9 mouse cellular contexts compared by ENCODE assay signal in genomic region chr4:150872139-150872651, GRCm38 (mm10). TPM values are rescaled to one million over a fixed set of nuclear protein-coding genes. Genes with fewer than 3 reads are reported as not detected.
A peak's percentile ranks its signal among the peaks of the same experiment; 100 is the strongest.
DNase-seq lines count a peak whose midpoint lies in the region; ATAC-seq and TF ChIP-seq lines count a peak whose summit lies in the region.
"Had no signal": no experiment of that assay in that cellular context is flagged by ENCODE, and none has a peak within 500 bp of the region (broad histone marks: within the 10 kb centered on the region; RNA-seq: fewer than 3 reads in every experiment).

No protein-coding gene starts in this region.

- no peak overlapping the region for H3K4me3 ChIP-seq in cerebellum, adult 2 months (replicated peaks; ENCODE audit: insufficient read depth, low read depth, low read length)
- H3K4me3 ChIP-seq in midbrain, postnatal 0 days (ENCODE audit: low read depth, low read length), result no peak overlapping the region
- H3K4me3 ChIP-seq in midbrain, embryonic 14.5 days (replicated peaks; ENCODE audit: low read depth, low read length), result no peak overlapping the region
- no peak overlapping the region for H3K4me3 ChIP-seq in heart, embryonic 12.5 days

- no peak overlapping the region for H3K4me2 ChIP-seq in midbrain, postnatal 0 days (ENCODE audit: low read depth, low read length, poor library complexity, severe bottlenecking)
- no peak overlapping the region for H3K4me2 ChIP-seq in midbrain, embryonic 14.5 days (ENCODE audit: low read length)
- H3K4me2 ChIP-seq in heart, embryonic 12.5 days, result peak overlapping the region; percentile 15; the same call in 1 of the 2 replicates

- H3K9me3 ChIP-seq in midbrain, postnatal 0 days (ENCODE audit: low read length), result no peaks in the 10 kb centered on the region
- H3K9me3 ChIP-seq in midbrain, embryonic 14.5 days (ENCODE audit: control insufficient read depth, low read length), result no peaks in the 10 kb centered on the region
- no peaks in the 10 kb centered on the region for H3K9me3 ChIP-seq in heart, embryonic 12.5 days (replicated peaks)

- peak overlapping the region; percentile 13; the same call in 1 of the 2 replicates for H3K27ac ChIP-seq in cerebellum, adult 2 months (ENCODE audit: insufficient read depth, low read length)
- peak overlapping the region; percentile 4 for H3K27ac ChIP-seq in midbrain, postnatal 0 days (ENCODE audit: low read depth, low read length)
- no peak overlapping the region for H3K27ac ChIP-seq in midbrain, embryonic 14.5 days (replicated peaks; ENCODE audit: low read depth, low read length)
- H3K27ac ChIP-seq in heart, embryonic 12.5 days (ENCODE audit: poor library complexity, severe bottlenecking), result peak overlapping the region; percentile 39

- peak; percentile 35 to 44 for DNase-seq in cerebellum, adult 2 months
- peak; percentile 39 for DNase-seq in midbrain, postnatal 0 days (ENCODE audit: low spot score)
- no peak for DNase-seq in midbrain, embryonic 14.5 days
- DNase-seq in kidney, postnatal 25 days, result peak; percentile 46 to 85
- peak; percentile 59 for DNase-seq in lung, postnatal 10 days

- H3K9ac ChIP-seq in midbrain, postnatal 0 days (replicated peaks; ENCODE audit: low read length, poor library complexity, severe bottlenecking), result no peak overlapping the region
- H3K9ac ChIP-seq in midbrain, embryonic 14.5 days (replicated peaks; ENCODE audit: low read length), result no peak overlapping the region; the same call in 1 of the 2 replicates
- peak overlapping the region; percentile 5; the same call in 1 of the 2 replicates for H3K9ac ChIP-seq in heart, embryonic 12.5 days

- no peak for TF ChIP-seq POLR2A in cerebellum, adult 2 months (IDR thresholded peaks at IDR 0.05; ENCODE audit: borderline replicate concordance, insufficient read depth, low read length)

- 28% methylated on average over 9 of the region's 9 CpGs for WGBS in cerebellum, adult 2 months
- WGBS in midbrain, postnatal 0 days, result 55% methylated on average over 9 of the region's 9 CpGs
- 51% methylated on average over 9 of the region's 9 CpGs for WGBS in midbrain, embryonic 14.5 days
- 37% methylated on average over 9 of the region's 9 CpGs for WGBS in heart, embryonic 12.5 days

- no peak for TF ChIP-seq CTCF in cerebellum, adult 2 months (IDR thresholded peaks at IDR 0.05; ENCODE audit: borderline replicate concordance, insufficient read depth, low read depth, low read length)
- no peak for TF ChIP-seq CTCF in midbrain, postnatal 0 days (IDR thresholded peaks at IDR 0.05)

- H3K36me3 ChIP-seq in midbrain, postnatal 0 days (ENCODE audit: insufficient read depth, low read length), result peaks cover 2% of the 10 kb centered on the region
- H3K36me3 ChIP-seq in midbrain, embryonic 14.5 days (ENCODE audit: control insufficient read depth, insufficient read depth, low read length), result peaks cover 8% of the 10 kb centered on the region
- H3K36me3 ChIP-seq in heart, embryonic 12.5 days, result peaks cover 7% of the 10 kb centered on the region

- H3K27me3 ChIP-seq in cerebellum, adult 2 months (ENCODE audit: control insufficient read depth, insufficient read depth, low read length), result no peaks in the 10 kb centered on the region
- H3K27me3 ChIP-seq in midbrain, postnatal 0 days (ENCODE audit: insufficient read depth, low read length), result no peaks in the 10 kb centered on the region
- no peaks in the 10 kb centered on the region for H3K27me3 ChIP-seq in midbrain, embryonic 14.5 days (ENCODE audit: control insufficient read depth, insufficient read depth, low read length)
- no peaks in the 10 kb centered on the region for H3K27me3 ChIP-seq in heart, embryonic 12.5 days (replicated peaks)

- no peak for ATAC-seq in cerebellum, adult (ENCODE audit: insufficient number of reproducible peaks, low FRiP score, low TSS enrichment)
- no peak for ATAC-seq in midbrain, postnatal 0 days (ENCODE audit: low FRiP score)
- no peak for ATAC-seq in midbrain, embryonic 14.5 days (ENCODE audit: low FRiP score, low TSS enrichment)
- peak; percentile 19; the same call in 1 of the 2 replicates for ATAC-seq in heart, embryonic 12.5 days (ENCODE audit: insufficient number of reproducible peaks, low FRiP score)
- ATAC-seq in erythroblast, adult 5-6 weeks (replicated peaks; ENCODE audit: low FRiP score, poor library complexity, severe bottlenecking), result no peak

- H3K4me1 ChIP-seq in cerebellum, adult 2 months (ENCODE audit: control insufficient read depth, insufficient read depth, low read length), result peaks cover 12% of the 10 kb centered on the region
- peaks cover 4% of the 10 kb centered on the region; the same call in 1 of the 2 replicates for H3K4me1 ChIP-seq in midbrain, postnatal 0 days (ENCODE audit: insufficient read depth, low read length)
- H3K4me1 ChIP-seq in midbrain, embryonic 14.5 days (ENCODE audit: control insufficient read depth, insufficient read depth, low read length), result peaks cover 7% of the 10 kb centered on the region; the same call in 1 of the 2 replicates
- peaks cover 38% of the 10 kb centered on the region for H3K4me1 ChIP-seq in heart, embryonic 12.5 days (replicated peaks)

RNA-seq across cellular contexts. Expression of gene Errfi1, which starts 18.5 kb away (rescaled TPM):
- 30.0 and 32.4 TPM in 2 replicates for polyA plus RNA-seq in cerebellum, adult 2 months (2012; rRNA removed)
- total RNA-seq in midbrain, postnatal 0 days (2014; rRNA removed), result 33.0 and 33.9 TPM in 2 replicates
- polyA plus RNA-seq in midbrain, postnatal 0 days (2015; fragmentation: Nextera tagmentation; extraction: Ambion mirVana), result 20.3 and 21.0 TPM in 2 replicates
- polyA plus RNA-seq in midbrain, embryonic 14.5 days (2014; fragmentation: Nextera tagmentation; extraction: Ambion mirVana), result 20.1 and 25.3 TPM in 2 replicates
- polyA plus RNA-seq in heart, embryonic 12.5 days (2016; fragmentation: Nextera tagmentation; extraction: Ambion mirVana), result 14.0 and 16.5 TPM in 2 replicates
- not detected in 2 replicates for total RNA-seq in erythroblast, adult 5-6 weeks (2015; ENCODE audit: low replicate concordance)
- 0.56 TPM in 1 of 2 replicates, not detected in the other for total RNA-seq in erythroblast, adult 5-6 weeks (2017; ENCODE audit: low replicate concordance)

RNA-seq across cellular contexts. Expression of gene Park7, which starts 42.0 kb away (rescaled TPM):
- 362 and 384 TPM in 2 replicates for polyA plus RNA-seq in cerebellum, adult 2 months (2012; rRNA removed)
- 167 and 180 TPM in 2 replicates for total RNA-seq in midbrain, postnatal 0 days (2014; rRNA removed)
- 427 and 453 TPM in 2 replicates for polyA plus RNA-seq in midbrain, postnatal 0 days (2015; fragmentation: Nextera tagmentation; extraction: Ambion mirVana)
- 367 and 400 TPM in 2 replicates for polyA plus RNA-seq in midbrain, embryonic 14.5 days (2014; fragmentation: Nextera tagmentation; extraction: Ambion mirVana)
- 306 and 308 TPM in 2 replicates for polyA plus RNA-seq in heart, embryonic 12.5 days (2016; fragmentation: Nextera tagmentation; extraction: Ambion mirVana)
- 34.5 and 54.8 TPM in 2 replicates for total RNA-seq in erythroblast, adult 5-6 weeks (2015; ENCODE audit: low replicate concordance)
- total RNA-seq in erythroblast, adult 5-6 weeks (2017; ENCODE audit: low replicate concordance), result 63.8 and 70.5 TPM in 2 replicates

RNA-seq across cellular contexts. Expression of gene Tnfrsf9, which starts 42.2 kb away (rescaled TPM):
- 0.64 and 0.67 TPM in 2 replicates for polyA plus RNA-seq in cerebellum, adult 2 months (2012; rRNA removed)
- not detected in 2 replicates for total RNA-seq in midbrain, postnatal 0 days (2014; rRNA removed)
- 0.25 and 0.29 TPM in 2 replicates for polyA plus RNA-seq in midbrain, postnatal 0 days (2015; fragmentation: Nextera tagmentation; extraction: Ambion mirVana)
- 0.13 TPM in 1 of 2 replicates, not detected in the other for polyA plus RNA-seq in midbrain, embryonic 14.5 days (2014; fragmentation: Nextera tagmentation; extraction: Ambion mirVana)
- polyA plus RNA-seq in heart, embryonic 12.5 days (2016; fragmentation: Nextera tagmentation; extraction: Ambion mirVana), result 0.28 and 0.37 TPM in 2 replicates
- not detected in 2 replicates for total RNA-seq in erythroblast, adult 5-6 weeks (2015; ENCODE audit: low replicate concordance)
- total RNA-seq in erythroblast, adult 5-6 weeks (2017; ENCODE audit: low replicate concordance), result not detected in 2 replicates
- total RNA-seq: common myeloid progenitor, adult 5-6 weeks had no signal
